Mouse (Mus musculus): ENCODE measurements at regions not wholly inside any gene's neighbourhood (a gene's known extent, or its start where the extent isn't known, plus 50 kb on each side); places are given as distances from the start of the nearest gene placed in this dataset.

GRCm38 (mm10) chr3:100773237-100773636 is 52.0 kb upstream of the Vtcn1 start:
- DNase-seq: no peak

- DNase-seq: peak; percentile 18
Measured at GRCm38 (mm10) chr3:100771363-100771762, 53.9 kb upstream of the Vtcn1 start.

DNA sequence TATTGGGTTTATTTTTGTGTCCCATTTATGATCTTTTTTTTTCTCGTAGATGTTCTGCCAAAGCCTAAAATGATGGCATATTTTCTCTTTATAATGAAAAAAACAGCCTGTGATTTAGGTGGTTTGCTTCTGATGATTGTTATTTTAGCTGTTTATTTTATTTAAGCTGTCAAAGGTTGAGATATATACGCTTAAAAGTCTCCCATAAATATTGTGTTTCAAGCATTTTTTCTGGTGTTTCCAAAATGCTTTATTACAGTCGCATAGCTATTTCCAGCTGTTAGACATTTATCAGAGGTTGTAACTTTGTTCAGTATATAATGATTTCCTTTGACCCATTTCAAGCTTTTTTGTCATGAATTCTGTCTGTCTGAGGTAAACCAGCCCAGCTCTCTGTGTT is 54.4 kb upstream of the Vtcn1 start:
- no peak for DNase-seq

DNA sequence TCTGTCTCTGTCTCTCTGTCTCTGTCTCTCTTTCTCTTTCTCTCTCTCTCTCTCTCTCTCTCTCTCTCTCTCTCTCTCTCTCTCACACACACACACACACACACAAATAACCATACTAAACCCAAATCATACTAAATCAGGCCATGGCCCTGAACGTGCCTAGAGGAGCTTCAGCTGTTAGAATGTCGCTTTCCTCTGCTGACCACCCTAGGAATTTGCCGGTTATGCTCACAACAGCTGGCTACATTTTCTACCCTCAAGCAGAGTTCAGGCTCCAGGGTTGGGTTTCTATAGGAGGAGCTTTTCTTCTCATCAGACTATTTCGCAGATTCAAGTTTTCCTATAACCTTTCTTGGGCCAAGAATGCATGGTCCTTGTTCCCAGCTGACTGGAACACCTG is 56.1 kb upstream of the Vtcn1 start:
- DNase-seq: no peak

- no peak for DNase-seq
Measured at GRCm38 (mm10) chr3:100768170-100768624, 57.1 kb upstream of the Vtcn1 start.

DNA sequence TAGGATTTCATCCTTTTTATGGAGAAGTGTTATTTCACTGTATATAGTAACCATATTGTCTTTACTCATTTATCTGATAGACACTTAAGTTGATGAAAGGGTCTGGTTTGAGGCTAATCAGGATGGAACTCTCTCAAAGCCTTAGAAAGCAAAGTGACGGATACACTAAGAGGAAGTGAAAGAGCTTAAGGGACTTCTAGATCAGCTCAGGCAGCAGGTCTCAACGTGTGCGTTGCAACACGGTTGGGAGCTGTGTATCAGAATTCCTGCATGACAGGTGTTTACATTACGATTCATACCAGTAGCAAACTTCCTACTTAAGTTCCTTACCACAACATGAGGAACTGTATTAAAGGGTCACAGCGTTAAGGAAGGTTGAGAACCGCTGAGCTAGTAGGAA is 59.9 kb upstream of the Vtcn1 start:
- no peak for DNase-seq

DNA sequence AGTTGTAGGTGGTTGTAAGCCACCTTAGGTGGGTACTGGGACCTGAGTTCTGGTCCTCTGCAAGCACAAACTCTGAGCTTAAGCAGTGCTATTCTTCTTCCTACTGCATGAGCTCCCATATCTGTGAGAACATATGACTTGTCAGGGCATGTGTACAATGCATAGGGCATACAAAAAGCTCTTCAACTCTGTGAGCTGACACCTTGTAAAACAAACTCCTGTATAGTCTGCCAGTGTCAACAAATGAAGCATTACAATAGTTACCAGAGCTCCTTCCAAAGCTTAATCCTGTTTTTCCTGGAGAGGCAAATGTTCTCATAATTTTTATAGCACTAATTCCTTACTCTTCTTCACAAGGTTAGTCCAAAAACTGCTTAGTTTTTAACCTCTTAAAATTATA is 62.4 kb upstream of the Vtcn1 start:
- DNase-seq: no peak

DNA sequence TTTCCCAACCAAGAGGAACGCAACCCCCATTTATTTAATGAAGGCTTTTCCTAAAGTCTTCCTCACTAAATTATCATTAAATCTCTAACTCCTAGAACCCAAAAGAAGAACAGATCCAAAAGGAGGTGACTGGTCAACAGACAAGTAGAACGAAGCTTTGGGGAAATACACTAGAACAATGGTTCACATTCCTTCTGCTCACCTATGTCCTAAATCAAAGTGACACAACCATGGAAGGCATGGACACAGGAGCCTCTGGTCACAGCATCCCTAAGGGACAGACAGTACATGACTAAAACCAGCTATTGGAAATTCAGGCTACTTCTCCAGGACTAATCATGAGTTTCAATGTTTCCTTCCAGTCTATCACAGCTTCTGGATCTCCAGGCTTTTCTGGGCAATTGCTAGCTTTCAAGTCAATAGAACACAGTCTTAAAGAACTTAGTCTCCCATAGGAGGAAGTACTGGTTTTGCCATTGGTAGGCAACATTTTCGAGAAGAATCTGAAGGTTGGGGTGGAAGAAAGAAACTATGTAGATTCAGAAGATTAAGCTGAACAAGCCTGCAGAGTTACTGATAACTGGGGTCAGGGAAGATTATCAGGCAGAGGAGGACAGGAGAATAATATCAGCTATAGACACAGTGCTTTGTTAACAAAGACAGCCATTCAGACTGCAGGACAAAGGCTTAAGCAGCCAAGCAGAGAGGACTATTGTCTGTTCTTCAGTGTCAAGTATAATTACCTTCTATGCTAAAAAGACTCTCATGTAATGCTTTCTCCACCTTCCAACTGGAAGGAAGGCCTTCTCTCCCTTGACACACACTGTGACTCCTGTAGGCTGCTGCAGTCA is 65.9 kb upstream of the Vtcn1 start:
- no peak for DNase-seq

DNA sequence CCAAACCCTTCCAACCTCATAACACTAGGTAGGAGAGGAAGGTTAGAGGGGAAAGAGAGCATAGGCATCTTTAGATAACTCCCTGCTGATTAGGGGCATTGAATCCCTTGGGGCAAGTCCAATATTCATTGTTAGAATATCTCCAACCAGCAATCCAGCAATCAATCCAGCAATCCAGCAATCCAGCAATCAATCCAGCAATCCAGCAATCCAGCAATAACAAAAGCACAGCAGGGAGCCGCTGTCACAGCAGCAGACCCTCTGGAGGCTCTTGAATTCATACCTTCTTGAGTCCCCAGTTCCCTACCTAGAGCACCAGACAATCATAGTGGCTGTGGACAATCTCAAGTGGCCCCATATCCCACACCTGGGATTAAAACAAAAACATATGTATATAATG is 69.4 kb upstream of the Man1a2 start:
- DNase-seq: no peak

- no peak for DNase-seq
Measured at GRCm38 (mm10) chr3:100751211-100751610, 65.9 kb upstream of the Man1a2 start.

DNA sequence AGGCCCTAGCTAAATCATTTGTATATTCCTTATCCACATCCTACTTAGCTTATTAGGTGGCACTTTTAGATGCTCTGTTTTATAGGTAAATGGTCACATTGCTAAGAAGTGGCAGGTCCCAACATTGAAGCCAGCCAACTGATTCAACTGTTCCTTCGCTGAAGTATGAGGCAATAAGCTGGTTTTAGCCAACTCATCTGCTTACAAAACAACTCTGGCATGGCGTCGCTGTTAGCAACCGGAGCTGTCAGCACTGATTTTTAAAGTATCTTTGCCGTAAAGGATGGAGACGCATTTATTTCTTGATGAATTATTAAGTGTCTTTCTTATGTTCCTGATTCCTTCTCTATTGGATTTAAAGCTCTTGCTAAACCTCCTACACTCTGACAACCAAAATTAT is 63.4 kb upstream of the Man1a2 start:
- DNase-seq: no peak

DNA sequence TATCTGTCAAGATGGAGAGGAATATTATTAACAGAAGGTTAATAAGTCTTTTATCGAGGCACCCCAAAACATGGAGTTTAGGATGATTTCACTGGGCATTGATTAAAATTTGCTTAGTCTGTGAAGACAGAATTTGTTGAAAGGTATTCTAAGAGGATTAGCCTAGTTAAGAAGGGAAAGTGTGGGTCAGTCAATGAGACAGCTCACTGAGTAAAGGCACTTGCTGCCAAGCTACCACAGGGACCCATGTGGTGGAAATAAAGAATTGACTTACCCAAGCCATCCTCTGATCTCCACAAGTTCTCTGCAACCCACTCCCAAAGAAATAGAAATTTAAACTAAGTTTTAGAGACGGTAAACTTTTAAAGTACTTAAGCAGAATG is 63.0 kb upstream of the Man1a2 start:
- DNase-seq: no peak

DNA sequence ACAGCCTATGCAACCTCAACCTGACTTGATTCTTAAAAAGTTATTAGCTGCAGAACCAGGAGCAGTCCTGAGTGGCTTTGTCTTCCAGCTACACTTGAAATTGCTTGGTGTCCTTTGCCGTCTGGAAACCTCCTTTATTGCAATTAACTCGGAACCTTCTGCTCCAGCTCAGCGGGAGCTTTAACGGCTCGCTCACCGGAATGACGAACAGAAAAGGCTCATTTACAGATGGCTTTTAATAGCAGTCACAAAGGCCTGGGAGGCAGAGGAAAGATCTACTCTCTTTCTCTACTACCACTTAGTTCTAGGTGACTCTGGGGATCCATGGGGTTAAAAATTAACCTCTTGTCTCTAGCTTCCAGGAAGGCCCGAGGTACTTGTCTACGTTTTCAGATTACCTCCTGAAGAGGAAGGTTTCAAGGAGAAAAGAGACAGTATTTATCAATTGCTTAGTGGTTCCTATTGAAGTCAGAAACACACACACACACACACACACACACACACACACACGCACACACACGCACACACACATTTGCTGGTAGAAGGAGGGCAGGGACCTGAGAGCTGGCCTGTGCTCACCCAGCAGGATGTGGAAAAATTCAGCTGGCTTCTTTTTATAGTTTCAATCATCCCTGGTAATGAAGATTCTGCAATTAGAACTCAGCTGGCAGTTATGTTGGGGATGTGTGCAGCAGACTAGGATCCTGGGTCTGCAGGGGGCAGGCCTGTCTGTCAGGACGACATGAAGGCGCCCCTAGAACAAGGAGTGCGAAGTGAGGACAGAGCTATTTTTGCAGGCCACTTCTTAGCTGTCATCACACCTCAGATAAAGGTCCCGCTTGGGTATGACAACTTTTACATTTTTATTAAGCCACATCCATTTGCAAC is 62.4 kb upstream of the Man1a2 start:
- DNase-seq: no peak

GRCm38 (mm10) chr3:100737660-100738059 is 52.4 kb upstream of the Man1a2 start:
- no peak for DNase-seq

DNA sequence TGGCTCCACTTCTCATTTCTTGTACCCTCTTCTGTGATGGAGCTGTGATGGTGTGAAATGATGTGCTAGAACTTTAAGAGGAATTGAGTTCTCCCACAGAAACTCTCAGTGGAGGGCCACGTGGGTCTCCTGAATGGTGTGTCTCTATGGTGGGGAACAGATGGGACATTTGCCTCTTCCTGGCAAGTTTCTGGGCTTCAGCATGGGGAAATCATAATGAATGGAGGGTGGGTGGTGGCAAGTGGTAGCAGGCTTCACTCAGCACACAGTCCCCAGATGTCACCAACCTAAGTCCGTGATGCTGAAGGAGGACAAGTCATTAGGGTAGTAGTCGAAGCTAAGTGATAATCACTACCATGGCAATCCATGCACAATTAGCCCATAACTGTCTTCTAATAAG is 51.2 kb upstream of the Man1a2 start:
- DNase-seq: no peak

Data from thymus, postnatal 25 days (tissue).